Mouse (Mus musculus): ENCODE data around the gene Gtse1. TPM values are rescaled to one million over a fixed set of nuclear protein-coding genes. Genes with fewer than 3 reads are reported as not detected.

Gene Gtse1
- polyA plus RNA-seq, 1 experiment from 2014 or later: 31.0 TPM

- WGBS: 37% methylated on average over 2 of the region's 2 CpGs
- Histone ChIP-seq H3K4me1 (ENCODE audit: insufficient read depth, low read length) (peaks cover 19% of the 10 kb centered on the region), H3K4me3 (ENCODE audit: low read length) (no peak overlapping the region)
These were observed 54.1 kb downstream of the Gtse1 start for GRCm38 (mm10) chr15:85913605-85914004.

GRCm38 (mm10) chr15:85919191-85919891 lies 59.8 kb downstream of the Gtse1 start:
- WGBS: 60% methylated on average over 8 of the region's 8 CpGs
- Histone ChIP-seq H3K27me3 (ENCODE audit: insufficient read depth, low read length) (no peaks in the 10 kb centered on the region), H3K36me3 (ENCODE audit: insufficient read depth, low read length) (peaks cover 13% of the 10 kb centered on the region), H3K9me3 (ENCODE audit: low read length) (peaks cover 6% of the 10 kb centered on the region), H3K4me2 (replicated peaks; ENCODE audit: low read depth, low read length) (no peak overlapping the region), H3K4me3 (ENCODE audit: low read length) (no peak overlapping the region), H3K9ac (replicated peaks; ENCODE audit: low read length) (no peak overlapping the region), H3K27ac (ENCODE audit: low read length) (no peak overlapping the region), H3K4me1 (ENCODE audit: insufficient read depth, low read length) (0 out of 2 replicates have a peak, but pooled peaks cover 3% of the 10 kb centered on the region)
- 0 out of 2 replicates have a peak, but pooled peaks have one; percentile 17 for ATAC-seq (ENCODE audit: low FRiP score, low TSS enrichment)

More at GRCm38 (mm10) chr15:85913605-85914004, 54.1 kb downstream of the Gtse1 start:
- Histone ChIP-seq H3K9ac (replicated peaks; ENCODE audit: low read length) (no peak overlapping the region), H3K4me2 (replicated peaks; ENCODE audit: low read depth, low read length) (no peak overlapping the region), H3K27me3 (ENCODE audit: insufficient read depth, low read length) (no peaks in the 10 kb centered on the region), H3K9me3 (ENCODE audit: low read length) (peaks cover 6% of the 10 kb centered on the region), H3K36me3 (ENCODE audit: insufficient read depth, low read length) (peaks cover 10% of the 10 kb centered on the region), H3K27ac (ENCODE audit: low read length) (no peak overlapping the region)
- no peak for ATAC-seq (ENCODE audit: low FRiP score, low TSS enrichment)

- no peak overlapping the region for H3K27ac ChIP-seq (ENCODE audit: low read length)
- peaks cover 13% of the 10 kb centered on the region for H3K36me3 ChIP-seq (ENCODE audit: insufficient read depth, low read length)
- no peak overlapping the region for H3K4me3 ChIP-seq (ENCODE audit: low read length)
- peaks cover 6% of the 10 kb centered on the region for H3K9me3 ChIP-seq (ENCODE audit: low read length)
- no peak overlapping the region for H3K9ac ChIP-seq (replicated peaks; ENCODE audit: low read length)
- H3K27me3 ChIP-seq (ENCODE audit: insufficient read depth, low read length): no peaks in the 10 kb centered on the region
- 0 out of 2 replicates have a peak, but pooled peaks cover 3% of the 10 kb centered on the region for H3K4me1 ChIP-seq (ENCODE audit: insufficient read depth, low read length)
- no peak for ATAC-seq (ENCODE audit: low FRiP score, low TSS enrichment)
- no peak overlapping the region for H3K4me2 ChIP-seq (replicated peaks; ENCODE audit: low read depth, low read length)
- 87% methylated on average over 8 of the region's 8 CpGs for WGBS
These were observed 60.3 kb downstream of the Gtse1 start for GRCm38 (mm10) chr15:85919892-85920248.

- Histone ChIP-seq H3K4me1 (ENCODE audit: insufficient read depth, low read length) (0 out of 2 replicates have a peak, but pooled peaks cover 3% of the 10 kb centered on the region), H3K27me3 (ENCODE audit: insufficient read depth, low read length) (no peaks in the 10 kb centered on the region), H3K27ac (ENCODE audit: low read length) (no peak overlapping the region), H3K4me2 (replicated peaks; ENCODE audit: low read depth, low read length) (no peak overlapping the region), H3K4me3 (ENCODE audit: low read length) (no peak overlapping the region), H3K9me3 (ENCODE audit: low read length) (no peaks in the 10 kb centered on the region), H3K36me3 (ENCODE audit: insufficient read depth, low read length) (peaks cover 11% of the 10 kb centered on the region; the same call in 1 of the 2 replicates), H3K9ac (replicated peaks; ENCODE audit: low read length) (no peak overlapping the region)
- WGBS: 89% methylated on average over 11 of the region's 11 CpGs
- ATAC-seq (ENCODE audit: low FRiP score, low TSS enrichment): no peak
These were observed 62.3 kb downstream of the Gtse1 start for GRCm38 (mm10) chr15:85921855-85922254.

Other genes starting within 250 kb of the Gtse1 start
- 5.1 and 5.9 TPM in 2 replicates for gene Ppara, start 124.8 kb upstream of the Gtse1 start, polyA plus RNA-seq (2015; fragmentation: Nextera tagmentation; extraction: Ambion mirVana)
- gene Cdpf1, start 48.0 kb upstream of the Gtse1 start, polyA plus RNA-seq (2015; fragmentation: Nextera tagmentation; extraction: Ambion mirVana): 31.1 and 37.4 TPM in 2 replicates
- gene Pkdrej, start 38.0 kb upstream of the Gtse1 start, polyA plus RNA-seq (2015; fragmentation: Nextera tagmentation; extraction: Ambion mirVana): 0.10 and 0.11 TPM in 2 replicates
- 8.0 and 8.2 TPM in 2 replicates for gene Ttc38, start 27.4 kb upstream of the Gtse1 start, polyA plus RNA-seq (2015; fragmentation: Nextera tagmentation; extraction: Ambion mirVana)
- gene Trmu, start 19.6 kb downstream of the Gtse1 start, polyA plus RNA-seq (2015; fragmentation: Nextera tagmentation; extraction: Ambion mirVana): 51.8 and 53.2 TPM in 2 replicates
- 3.5 and 3.9 TPM in 2 replicates for gene Celsr1, start 174.0 kb downstream of the Gtse1 start, polyA plus RNA-seq (2015; fragmentation: Nextera tagmentation; extraction: Ambion mirVana)
- gene Gramd4, start 197.9 kb downstream of the Gtse1 start, polyA plus RNA-seq (2015; fragmentation: Nextera tagmentation; extraction: Ambion mirVana): 12.1 and 14.9 TPM in 2 replicates